17 mouse cellular contexts compared by ENCODE assay signal in genomic region chr19:28111263-28112180, GRCm38 (mm10).
DNase-seq lines count a peak whose midpoint lies in the region; ATAC-seq and TF ChIP-seq lines count a peak whose summit lies in the region.
"Had no signal": no experiment of that assay in that cellular context is flagged by ENCODE, and none has a peak within 500 bp of the region (broad histone marks: within the 10 kb centered on the region; RNA-seq: fewer than 3 reads in every experiment).

No protein-coding gene starts in this region.

- no peak for DNase-seq in gastrocnemius, adult 2 months
- DNase-seq in gastrocnemius, postnatal 10 days = no peak
- no peak for DNase-seq in left cerebral cortex, adult 2 months (ENCODE audit: extremely low spot score in 1 of 2, low spot score in 2 of 2)
- DNase-seq in left cerebral cortex, adult 11 months (ENCODE audit: low spot score) = no peak
- peak; percentile 2 for DNase-seq in CH12.LX (ENCODE audit: extremely low read depth)
- DNase-seq in forelimb bud, embryonic 11.5 days (ENCODE audit: low read depth, low spot score) = peak; percentile 66
- DNase-seq in thymus, postnatal 36 days = no peak
- DNase-seq: adrenal gland, postnatal 10 days; cerebellum, adult 9-11 months; heart, postnatal 36 days; kidney, postnatal 25 days; right cerebral cortex, postnatal 4 days; thymus, adult 18-20 months had no signal

- no peak overlapping the region for H3K9ac ChIP-seq in CH12.LX (ENCODE audit: insufficient read depth, low read depth)
- H3K9ac ChIP-seq: liver, embryonic 15.5 days had no signal

- H3K4me2 ChIP-seq in CH12.LX (ENCODE audit: insufficient read depth, low read depth, poor library complexity, severe bottlenecking) = no peak overlapping the region
- H3K4me2 ChIP-seq: liver, embryonic 15.5 days had no signal

- TF ChIP-seq POLR2A in CH12.LX (IDR thresholded peaks at IDR 0.05; ENCODE audit: low read depth, low read length) = no peak

- peak; percentile 18; the same call in 1 of the 2 replicates for TF ChIP-seq CTCF in gastrocnemius, adult 2 months (IDR thresholded peaks at IDR 0.05)
- TF ChIP-seq CTCF in left cerebral cortex, adult 2 months (IDR thresholded peaks at IDR 0.05) = peak; percentile 21
- TF ChIP-seq CTCF in CH12.LX (conservative IDR thresholded peaks at IDR 0.05 in 1 of 2, IDR thresholded peaks at IDR 0.05 in 1 of 2; ENCODE audit: low read depth in 2 of 2, low read length in 2 of 2) = peak in 1 of 2 experiments; percentile 47; a peak in 2 of 4 replicates

- no peak overlapping the region for H3K27ac ChIP-seq in gastrocnemius, adult 2 months
- no peak overlapping the region for H3K27ac ChIP-seq in left cerebral cortex, adult 2 months
- H3K27ac ChIP-seq in CH12.LX (ENCODE audit: insufficient read depth, low read depth) = no peak overlapping the region
- H3K27ac ChIP-seq: liver, embryonic 15.5 days had no signal

- H3K79me2 ChIP-seq in CH12.LX (replicated peaks; ENCODE audit: control insufficient read depth, extremely low read depth, insufficient read depth, poor library complexity, severe bottlenecking) = no peaks in the 10 kb centered on the region

- no peak for ATAC-seq in granulocyte monocyte progenitor cell, adult 5-6 weeks (replicated peaks; ENCODE audit: poor library complexity, severe bottlenecking)
- ATAC-seq: forebrain, embryonic 14.5 days had no signal

- intact Hi-C loops in gastrocnemius, adult 2 months (cut with DNase I) = no loop called here
- intact Hi-C loops in left cerebral cortex, adult 2 months (cut with DNase I) = no loop called here

- peaks cover 4 to 5% of the 10 kb centered on the region in 2 experiments; a peak in 3 of 4 replicates for H3K4me1 ChIP-seq in CH12.LX (ENCODE audit: control insufficient read depth in 1 of 2, insufficient read depth in 2 of 2)
- H3K4me1 ChIP-seq: liver, embryonic 15.5 days had no signal

- TF ChIP-seq RAD21 in CH12.LX (IDR thresholded peaks at IDR 0.05; ENCODE audit: low read depth, low read length) = peak; percentile 23

- no peaks in the 10 kb centered on the region for H3K9me3 ChIP-seq in CH12.LX (replicated peaks; ENCODE audit: low read length)
- H3K9me3 ChIP-seq: G1E; liver, embryonic 15.5 days had no signal

- H3K27me3 ChIP-seq in CH12.LX (replicated peaks) = no peaks in the 10 kb centered on the region
- H3K27me3 ChIP-seq: liver, embryonic 15.5 days had no signal

- dilution Hi-C loops in CH12.LX (cut with MboI; ENCODE audit: extremely low pct_ligation_motif_present, extremely low pct_unique_long_range_greater_than_20kb, low sequenced_read_pairs) = no loop called here

- in situ Hi-C loops in CH12.LX (cut with MboI; ENCODE audit: low pct_ligation_motif_present, low pct_unique_long_range_greater_than_20kb, low sequenced_read_pairs) = no loop called here

- TF ChIP-seq EP300 in CH12.LX (IDR thresholded peaks at IDR 0.05; ENCODE audit: low read length) = no peak

- no peak overlapping the region for H3K4me3 ChIP-seq in gastrocnemius, adult 2 months
- no peak overlapping the region for H3K4me3 ChIP-seq in left cerebral cortex, adult 2 months
- H3K4me3 ChIP-seq in CH12.LX (replicated peaks in 1 of 3; ENCODE audit: low read depth in 2 of 3, low read length in 2 of 3, poor library complexity in 1 of 3) = no peak overlapping the region
- H3K4me3 ChIP-seq: liver, embryonic 15.5 days had no signal

- H3K36me3 ChIP-seq in CH12.LX (replicated peaks in 1 of 2; ENCODE audit: control insufficient read depth in 1 of 2, insufficient read depth in 1 of 2, low read length in 1 of 2) = no peaks in the 10 kb centered on the region
- H3K36me3 ChIP-seq: G1E; liver, embryonic 15.5 days had no signal

TF ChIP-seq in CH12.LX, 34 proteins besides CTCF, POLR2A, EP300 and RAD21:
- TF ChIP-seq JUN (IDR thresholded peaks at IDR 0.05; ENCODE audit: insufficient read depth, low read depth, low read length) = no peak
- peak; percentile 37 for TF ChIP-seq SMC3 (IDR thresholded peaks at IDR 0.05; ENCODE audit: low read depth, low read length)
TF ChIP-seq in CH12.LX: peak in this region for 1.

Comparison
In these comparisons a context has a peak if more than half of its experiments do, and no peak if none do; other contexts are left out.
1. DNase-seq: peak in CH12.LX (single experiment) and forelimb bud, embryonic 11.5 days (single experiment); none in gastrocnemius, adult 2 months (single experiment), gastrocnemius, postnatal 10 days (single experiment), left cerebral cortex, adult 2 months (0 of 2), left cerebral cortex, adult 11 months (single experiment) and thymus, postnatal 36 days (0 of 2).